Mouse (Mus musculus) liver, embryonic 15.5 days (tissue): Measurements from ENCODE around the gene T2. TPM values are rescaled to one million over a fixed set of nuclear protein-coding genes. Genes with fewer than 3 reads are reported as not detected.
"Not testable (repeated sequence)": the region's sequence is repeated elsewhere in the genome, so short reads cannot be mapped to it uniquely, and the experiment has no call there.

Experiments used
- ATAC-seq: fragments of 200-750 bp; cut with Nextera tagmentation; 2 replicates; pipeline ENCODE4 v1.8.0; 2017; ENCODE audit warnings: moderate number of reproducible peaks, mild to moderate bottlenecking, moderate library complexity; ENCODE audit not compliant: insufficient read depth
- H3K27ac ChIP-seq: fragments of 300-500 bp; sonication (generic); replicated peaks from 2 replicates; pipeline ENCODE4 v1.5.1; 2015; ENCODE audit warnings: mild to moderate bottlenecking, inconsistent platforms
- H3K27me3 ChIP-seq: fragments of 300-500 bp; sonication (generic); 2 replicates; pipeline ENCODE4 v1.6.1; 2015; ENCODE audit warnings: mild to moderate bottlenecking, inconsistent platforms
- H3K36me3 ChIP-seq: fragments of 300-500 bp; sonication (generic); replicated peaks from 2 replicates; pipeline ENCODE4 v1.6.1; 2015; ENCODE audit warnings: moderate library complexity, mild to moderate bottlenecking, inconsistent platforms
- H3K4me1 ChIP-seq: fragments of 300-500 bp; sonication (generic); replicated peaks from 2 replicates; pipeline ENCODE4 v1.6.1; 2015; ENCODE audit warnings: inconsistent platforms
- H3K4me2 ChIP-seq: fragments of 300-500 bp; sonication (generic); 2 replicates; pipeline ENCODE4 v1.6.1; 2015; ENCODE audit warnings: moderate library complexity, mild to moderate bottlenecking, inconsistent platforms
- H3K4me3 ChIP-seq: fragments of 300-500 bp; sonication (generic); replicated peaks from 2 replicates; pipeline ENCODE4 v1.5.1; 2015; ENCODE audit warnings: mild to moderate bottlenecking, inconsistent platforms
- H3K9ac ChIP-seq: fragments of 300-500 bp; sonication (generic); 2 replicates; pipeline ENCODE4 v1.6.1; 2015; ENCODE audit warnings: moderate library complexity, mild to moderate bottlenecking, inconsistent platforms
- H3K9me3 ChIP-seq: fragments of 300-500 bp; sonication (generic); replicated peaks from 2 replicates; pipeline ENCODE4 v1.6.1; 2016; ENCODE audit warnings: inconsistent platforms
- WGBS: fragments of 180-500 bp; shearing (Covaris S2); methylation state at CpG from one replicate; pipeline ENCODE4 v1.1.7; 2015; ENCODE audit warnings: mixed read lengths; ENCODE audit not compliant: insufficient replicate concordance; 5-methylcytosine and 5-hydroxymethylcytosine counted together
- polyA plus RNA-seq: library from polyadenylated mRNA; unstranded; fragments of >200 nt; fragmentation: Nextera tagmentation; extraction: Ambion mirVana; gene quantifications from 2 replicates; pipeline ENCODE4 v1.2.1, GENCODE M21; 2015

Gene T2
- polyA plus RNA-seq, 1 experiment from 2014 or later: not detected

DNA sequence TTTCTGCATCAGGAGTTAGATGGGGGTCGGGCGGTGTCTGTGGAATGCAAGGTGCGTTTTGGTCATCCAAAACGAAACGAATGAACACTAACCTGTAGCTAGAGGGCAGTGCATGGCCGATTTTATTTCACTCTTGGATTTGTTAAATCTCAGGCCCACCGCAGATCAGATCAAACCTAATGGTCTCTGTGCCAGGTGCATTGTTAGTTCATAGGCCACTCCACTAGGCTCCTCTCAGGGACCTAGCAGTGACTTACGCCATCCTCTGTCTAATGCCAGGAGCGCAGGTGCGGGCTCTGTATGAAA lies 34.0 kb downstream of the T2 start:
- WGBS: 4% methylated on average over 10 of the region's 10 CpGs
- no peak for ATAC-seq
- Histone ChIP-seq H3K4me3 (no peak overlapping the region), H3K9me3 (no peaks in the 10 kb centered on the region), H3K4me1 (no peaks in the 10 kb centered on the region; the same call in 1 of the 2 replicates), H3K4me2 (no peak overlapping the region), H3K36me3 (no peaks in the 10 kb centered on the region), H3K27ac (no peak overlapping the region), H3K9ac (no peak overlapping the region), H3K27me3 (peaks cover 41% of the 10 kb centered on the region)

DNA sequence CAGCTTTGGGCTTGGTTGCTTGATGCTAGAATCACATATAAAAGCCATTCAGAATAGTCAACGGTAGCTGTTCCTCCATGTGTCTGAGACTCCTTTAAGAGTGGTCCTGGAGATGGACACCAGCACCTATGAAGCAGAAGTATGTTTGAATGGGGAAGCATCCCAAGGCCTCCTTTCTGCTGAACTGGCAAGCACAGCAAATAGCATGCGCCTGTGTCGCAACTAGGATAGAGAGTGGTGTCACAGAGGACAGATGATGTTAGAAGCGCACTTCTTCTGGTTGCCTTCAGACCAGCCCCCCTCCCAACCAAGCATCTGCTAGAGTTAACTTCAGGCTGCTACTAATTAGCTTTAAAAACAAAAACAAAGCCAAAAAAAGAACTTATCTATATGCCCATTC lies 34.7 kb downstream of the T2 start:
- WGBS: 49% methylated on average over 4 of the region's 4 CpGs
- ATAC-seq: no peak
- H3K9ac ChIP-seq: no peak overlapping the region
- no peaks in the 10 kb centered on the region for H3K36me3 ChIP-seq
- no peak overlapping the region for H3K4me2 ChIP-seq
- H3K27me3 ChIP-seq: peaks cover 41% of the 10 kb centered on the region
- H3K9me3 ChIP-seq: no peaks in the 10 kb centered on the region
- no peak overlapping the region for H3K4me3 ChIP-seq
- H3K4me1 ChIP-seq: no peaks in the 10 kb centered on the region; the same call in 1 of the 2 replicates
- H3K27ac ChIP-seq: no peak overlapping the region

DNA sequence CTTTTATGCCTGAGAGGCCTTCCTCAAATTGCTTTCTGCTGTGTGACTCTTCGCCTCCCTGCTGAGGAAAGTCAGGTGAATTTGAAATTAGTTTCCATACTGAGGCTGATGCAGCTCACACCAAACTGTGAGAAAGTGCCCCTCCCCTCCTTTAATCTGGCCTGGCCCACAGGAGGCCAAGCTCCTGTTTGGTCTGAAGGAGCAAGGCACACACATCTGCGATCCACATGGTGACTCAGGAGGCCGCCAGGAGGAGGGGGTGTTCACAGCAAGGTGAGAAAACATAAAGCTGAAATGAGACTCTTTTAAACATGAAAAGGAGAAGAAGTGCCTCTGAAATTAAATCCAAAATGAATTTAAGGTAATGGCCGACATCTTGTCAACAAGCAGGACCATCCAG lies 40.6 kb downstream of the T2 start:
- Histone ChIP-seq H3K9ac (no peak overlapping the region), H3K4me3 (no peak overlapping the region), H3K9me3 (no peaks in the 10 kb centered on the region), H3K4me2 (no peak overlapping the region), H3K27ac (no peak overlapping the region), H3K36me3 (no peaks in the 10 kb centered on the region), H3K27me3 (peaks cover 3% of the 10 kb centered on the region; the same call in 1 of the 2 replicates), H3K4me1 (no peaks in the 10 kb centered on the region)
- whole genome bisulfite sequencing: 74% methylated on average over 4 of the region's 4 CpGs
- ATAC-seq: no peak

DNA sequence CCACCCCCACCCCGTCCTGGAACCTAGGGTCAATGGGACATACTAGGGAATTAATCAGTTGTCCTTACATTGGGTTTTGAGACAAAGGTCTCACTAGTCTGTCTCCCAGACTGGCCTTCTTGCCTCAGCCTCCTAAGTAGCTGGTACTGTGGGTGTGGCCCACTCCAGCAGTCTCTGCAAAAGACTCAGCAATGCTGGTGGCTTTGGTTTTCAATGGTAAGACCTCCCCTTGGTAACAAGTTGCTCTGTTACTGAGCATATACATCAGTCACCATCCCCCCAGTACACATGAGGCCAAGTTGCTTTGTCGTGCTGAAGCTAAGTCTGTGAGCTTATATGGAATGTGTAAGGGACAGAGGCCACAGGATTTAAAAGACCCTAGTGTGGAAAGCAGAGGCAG lies 42.2 kb downstream of the T2 start:
- ATAC-seq: no peak
- Histone ChIP-seq H3K4me2 (no peak overlapping the region), H3K27ac (no peak overlapping the region), H3K27me3 (no peaks in the 10 kb centered on the region), H3K4me3 (no peak overlapping the region), H3K36me3 (no peaks in the 10 kb centered on the region), H3K4me1 (no peaks in the 10 kb centered on the region), H3K9ac (no peak overlapping the region), H3K9me3 (no peaks in the 10 kb centered on the region)
- WGBS: 45% methylated on average over 2 of the region's 2 CpGs

DNA sequence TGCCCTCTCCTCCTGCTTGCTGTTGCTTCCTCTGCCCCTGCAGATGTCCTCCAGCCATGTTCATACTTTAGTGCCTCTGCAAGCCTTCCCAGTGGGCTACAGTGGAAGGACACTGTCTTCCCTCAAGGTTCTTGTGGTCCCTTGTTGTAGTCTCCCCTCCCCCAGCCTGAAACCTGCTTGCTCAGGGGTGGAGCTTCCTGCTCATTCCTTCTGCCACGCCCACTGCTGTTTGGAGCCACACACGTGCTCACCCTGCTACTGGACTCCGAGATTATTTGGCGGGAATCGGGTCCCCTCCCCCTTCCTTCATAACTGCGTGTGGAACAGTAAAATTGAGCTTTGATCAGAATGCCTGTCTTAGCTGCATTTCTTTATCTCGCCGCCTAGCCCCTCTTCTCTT lies 48.1 kb downstream of the T2 start:
- not testable (repeated sequence) for H3K27ac ChIP-seq, H3K36me3 ChIP-seq, H3K4me3 ChIP-seq, H3K9me3 ChIP-seq, ATAC-seq, H3K4me2 ChIP-seq, H3K4me1 ChIP-seq, H3K27me3 ChIP-seq, H3K9ac ChIP-seq
- 29% methylated on average over 8 of the region's 8 CpGs for WGBS

DNA sequence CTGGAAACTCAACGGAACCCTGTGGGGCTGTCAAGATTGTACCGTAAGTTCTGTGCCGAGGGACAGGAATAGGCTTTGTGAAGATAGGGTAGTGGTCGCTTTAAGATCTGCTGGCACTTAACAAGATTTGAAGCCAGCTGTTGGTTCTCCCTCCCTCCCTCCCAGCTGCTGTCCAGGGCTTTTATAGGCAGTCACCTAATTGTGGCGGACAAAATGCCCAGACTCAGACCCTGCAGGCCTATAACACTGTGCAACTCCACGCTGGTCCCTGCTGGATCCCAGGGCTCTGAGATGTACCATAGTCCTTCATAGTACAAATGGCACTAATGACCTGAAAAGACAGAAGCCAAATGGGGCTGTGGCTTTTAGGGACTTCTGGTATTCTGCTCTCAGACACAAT lies 50.5 kb downstream of the T2 start:
- H3K27ac ChIP-seq: no peak overlapping the region
- ATAC-seq: no peak
- no peaks in the 10 kb centered on the region for H3K27me3 ChIP-seq
- no peak overlapping the region for H3K4me2 ChIP-seq
- no peaks in the 10 kb centered on the region for H3K36me3 ChIP-seq
- H3K4me3 ChIP-seq: no peak overlapping the region
- H3K4me1 ChIP-seq: peaks cover 17% of the 10 kb centered on the region; the same call in 1 of the 2 replicates
- no peak overlapping the region for H3K9ac ChIP-seq
- 36% methylated on average over 6 of the region's 6 CpGs for WGBS
- no peaks in the 10 kb centered on the region for H3K9me3 ChIP-seq

DNA sequence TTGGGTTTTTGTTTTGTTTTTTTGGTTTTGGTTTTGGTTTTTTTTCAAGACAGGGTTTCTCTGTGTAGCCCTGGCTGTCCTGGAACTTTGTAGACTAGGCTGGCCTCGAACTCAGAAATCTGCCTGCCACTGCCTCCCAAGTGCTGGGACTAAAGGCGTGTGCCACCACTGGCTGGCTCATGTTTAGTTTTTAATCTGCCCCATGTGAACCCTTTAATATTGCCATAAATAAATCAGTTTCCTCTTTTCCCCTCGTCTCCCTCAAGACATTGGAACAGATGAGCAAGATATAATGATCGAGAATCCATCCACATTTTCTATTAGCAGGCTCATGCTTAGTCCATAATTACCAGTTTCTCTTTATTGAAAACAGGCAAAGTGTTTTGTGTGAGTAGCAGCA lies 52.2 kb downstream of the T2 start:
- H3K4me1 ChIP-seq: peaks cover 17% of the 10 kb centered on the region; the same call in 1 of the 2 replicates
- ATAC-seq, H3K27me3 ChIP-seq, H3K9ac ChIP-seq, H3K4me2 ChIP-seq, H3K27ac ChIP-seq, H3K9me3 ChIP-seq, H3K4me3 ChIP-seq, H3K36me3 ChIP-seq: not testable (repeated sequence)
- WGBS: 41% methylated on average over 4 of the region's 4 CpGs

DNA sequence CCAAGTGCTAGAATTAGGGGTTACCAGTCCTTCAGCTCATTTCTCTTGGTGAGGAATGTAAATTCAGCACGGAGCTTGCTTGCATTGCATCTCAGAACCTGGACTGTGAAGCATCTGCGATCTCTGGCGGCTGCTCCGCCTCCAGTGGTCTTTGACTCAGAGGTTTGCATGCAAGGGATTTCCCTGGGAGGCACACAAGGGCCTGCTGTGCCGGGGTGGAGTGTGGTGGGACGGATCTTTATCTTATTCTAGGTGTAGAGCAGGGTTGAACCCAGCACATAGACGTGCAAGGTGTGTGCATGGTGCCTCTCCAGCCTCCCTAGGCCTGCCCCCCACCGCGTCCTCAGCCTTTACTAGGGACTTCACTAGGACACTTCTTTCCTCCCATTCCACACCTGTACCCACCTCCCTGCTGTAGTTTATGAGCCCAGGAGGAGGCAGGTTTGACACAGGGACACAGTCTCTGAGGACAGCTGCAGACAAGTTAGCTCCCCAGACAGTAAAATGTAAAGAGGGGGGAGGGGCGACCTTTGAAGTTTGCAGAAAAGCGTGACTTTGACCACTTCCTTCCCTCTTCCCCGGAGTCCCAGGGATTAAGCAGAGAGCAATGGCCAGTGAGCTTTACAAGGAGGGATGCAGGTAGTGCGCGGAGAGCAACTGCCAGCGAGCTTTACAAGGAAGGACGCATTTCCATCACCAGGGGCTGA lies 53.0 kb downstream of the T2 start:
- WGBS: 7% methylated on average over 16 of the region's 16 CpGs
- no peak overlapping the region for H3K27ac ChIP-seq

DNA sequence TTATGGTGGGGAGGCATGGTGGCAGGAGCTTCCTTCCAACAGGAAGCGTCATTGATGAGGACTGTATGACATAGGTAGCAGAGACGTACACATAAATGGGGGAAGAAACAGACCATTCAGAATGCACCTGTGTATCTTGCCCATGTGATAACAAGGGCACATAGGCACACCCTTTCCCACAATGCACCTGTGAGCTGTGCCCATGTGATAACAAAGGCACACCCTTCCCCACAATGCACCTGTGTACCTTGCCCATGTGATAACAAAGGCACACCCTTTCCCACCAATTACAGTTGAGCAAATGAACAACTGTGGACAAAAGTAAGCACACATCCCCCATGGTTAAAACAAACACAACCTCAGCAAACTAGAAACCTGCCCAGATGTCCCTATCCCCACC lies 54.5 kb downstream of the T2 start:
- Histone ChIP-seq H3K9me3 (no peaks in the 10 kb centered on the region), H3K4me2 (no peak overlapping the region), H3K4me1 (peaks cover 25% of the 10 kb centered on the region; the same call in 1 of the 2 replicates), H3K27me3 (0 out of 2 replicates have a peak, but pooled peaks cover 4% of the 10 kb centered on the region), H3K9ac (no peak overlapping the region), H3K4me3 (no peak overlapping the region), H3K36me3 (no peaks in the 10 kb centered on the region), H3K27ac (no peak overlapping the region)
- 53% methylated on average over 2 of the region's 2 CpGs for WGBS
- ATAC-seq: no peak

More for the DNA sequence above, 53.0 kb downstream of the T2 start:
- Histone ChIP-seq H3K9me3 (no peaks in the 10 kb centered on the region), H3K27me3 (no peaks in the 10 kb centered on the region), H3K36me3 (no peaks in the 10 kb centered on the region), H3K4me2 (peak overlapping the region; percentile 15; the same call in 1 of the 2 replicates), H3K9ac (no peak overlapping the region), H3K4me1 (peaks cover 20% of the 10 kb centered on the region; the same call in 1 of the 2 replicates), H3K4me3 (no peak overlapping the region)
- no peak for ATAC-seq

DNA sequence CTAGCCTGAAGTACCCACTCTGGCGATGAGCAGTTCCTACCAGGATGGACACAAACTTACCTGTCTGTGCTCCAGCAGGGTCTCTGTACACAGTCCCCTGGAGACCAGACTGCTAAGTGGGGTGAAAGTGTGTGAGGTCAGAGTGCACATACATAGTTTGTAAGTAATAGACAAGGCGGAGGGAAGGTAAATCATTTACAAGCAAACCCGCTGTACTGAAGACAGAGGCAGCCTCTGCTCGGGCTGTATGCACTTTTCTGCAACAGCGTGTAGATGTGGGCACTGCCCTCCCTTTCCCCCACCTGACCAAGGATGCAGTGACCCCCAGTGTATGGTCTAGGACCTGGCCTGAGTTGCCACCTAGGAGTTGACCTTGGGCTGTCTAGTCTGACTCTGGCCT lies 57.9 kb downstream of the T2 start:
- H3K4me3 ChIP-seq: no peak overlapping the region
- no peak overlapping the region; the same call in 1 of the 2 replicates for H3K4me2 ChIP-seq
- ATAC-seq: peak; percentile 31; the same call in 1 of the 2 replicates
- H3K27ac ChIP-seq: no peak overlapping the region
- H3K9me3 ChIP-seq: no peaks in the 10 kb centered on the region
- H3K9ac ChIP-seq: no peak overlapping the region
- 64% methylated on average over 5 of the region's 5 CpGs for WGBS
- H3K4me1 ChIP-seq: peaks cover 22% of the 10 kb centered on the region; the same call in 1 of the 2 replicates
- H3K27me3 ChIP-seq: 0 out of 2 replicates have a peak, but pooled peaks cover 4% of the 10 kb centered on the region
- H3K36me3 ChIP-seq: no peaks in the 10 kb centered on the region

DNA sequence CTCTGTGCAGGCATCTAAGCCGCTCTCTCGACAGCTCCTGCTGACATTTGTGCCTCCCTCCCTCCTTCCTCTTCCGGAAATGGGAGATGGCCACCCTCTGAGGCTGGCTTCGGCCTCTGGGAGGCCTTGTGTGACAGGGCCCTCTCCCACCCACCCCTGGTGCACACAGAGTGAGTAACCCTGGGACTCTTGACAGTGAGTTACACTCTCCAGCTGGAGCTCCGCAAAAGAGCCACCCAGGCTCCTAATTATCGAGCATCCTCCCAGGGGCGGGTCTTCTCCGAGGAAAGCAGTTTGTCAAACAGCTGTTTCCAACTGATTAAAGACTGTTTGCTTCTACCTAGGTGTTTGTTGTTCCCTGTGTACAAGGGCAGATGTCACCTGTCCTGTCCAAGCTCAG lies 59.7 kb downstream of the T2 start:
- Histone ChIP-seq H3K9ac (no peak overlapping the region), H3K4me3 (no peak overlapping the region), H3K4me1 (peaks cover 8% of the 10 kb centered on the region; the same call in 1 of the 2 replicates), H3K27me3 (0 out of 2 replicates have a peak, but pooled peaks cover 4% of the 10 kb centered on the region), H3K9me3 (no peaks in the 10 kb centered on the region), H3K27ac (no peak overlapping the region), H3K36me3 (no peaks in the 10 kb centered on the region), H3K4me2 (no peak overlapping the region)
- no peak for ATAC-seq
- 23% methylated on average over 8 of the region's 8 CpGs for WGBS

DNA sequence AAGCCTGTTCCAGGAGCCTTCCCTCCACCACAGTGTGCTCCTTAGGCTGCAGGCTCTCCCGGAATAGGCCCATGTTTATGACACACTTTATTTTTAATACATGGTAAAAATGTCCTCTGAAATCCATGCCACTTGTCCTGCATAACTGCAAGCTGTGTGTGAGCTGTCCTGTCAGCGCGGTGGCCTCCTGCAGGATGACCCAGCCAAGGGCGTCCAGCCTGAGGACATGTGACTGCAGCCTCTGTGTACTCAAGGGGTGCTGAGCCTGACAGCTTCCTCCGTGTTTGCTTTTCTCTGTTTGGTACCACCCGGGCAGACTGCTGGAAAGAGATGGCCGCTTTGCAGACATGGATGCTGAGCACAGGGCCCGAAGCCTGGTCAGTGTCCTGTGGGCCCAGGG lies 61.1 kb downstream of the T2 start:
- Histone ChIP-seq H3K36me3 (no peaks in the 10 kb centered on the region), H3K4me1 (0 out of 2 replicates have a peak, but pooled peaks cover 8% of the 10 kb centered on the region), H3K4me2 (no peak overlapping the region), H3K27me3 (0 out of 2 replicates have a peak, but pooled peaks cover 4% of the 10 kb centered on the region), H3K9me3 (no peaks in the 10 kb centered on the region), H3K9ac (no peak overlapping the region), H3K4me3 (no peak overlapping the region), H3K27ac (no peak overlapping the region)
- WGBS: 56% methylated on average over 8 of the region's 8 CpGs
- ATAC-seq: no peak
